Mouse (Mus musculus) heart, adult 9 months (tissue): ENCODE data around the gene Cd59b.
"Not testable (repeated sequence)": the region's sequence is repeated elsewhere in the genome, so short reads cannot be mapped to it uniquely, and the experiment has no call there.

Experiments
- DNase-seq, 2 experiments: peaks; one replicate each; pipeline ENCODE4 v3.0.0; 2022; ENCODE audit warnings: low spot score in 2 of 2

The Cd59b gene

GRCm38 (mm10) chr2:104065526-104065925, 4.1 kb upstream of the Cd59b start, which contains the start of gene Gm10912:
Gm10912 (plus strand) TSS chr2:104065826.
- DNase-seq, result not testable (repeated sequence)

DNA sequence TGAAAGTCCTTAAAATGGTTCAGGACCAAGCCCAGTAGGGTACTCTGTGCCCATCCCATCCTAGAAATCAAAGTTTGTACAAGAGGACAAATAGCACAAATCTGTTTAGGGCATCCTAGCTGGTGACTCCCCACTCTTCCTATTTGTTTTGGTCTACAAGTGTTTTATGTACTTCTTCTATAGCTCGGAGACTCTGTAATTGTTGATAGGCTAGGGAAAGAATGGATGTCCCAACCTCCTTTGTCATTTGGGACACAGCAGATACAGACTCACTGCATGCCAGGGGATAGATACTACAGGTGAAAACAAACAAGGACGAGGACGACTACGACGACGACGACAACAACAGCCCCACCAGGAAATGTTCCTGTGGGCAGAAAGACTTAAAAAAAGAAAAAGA, 1.2 kb upstream of the Cd59b start, which contains the start of gene Gm10799:
Gm10799 (minus strand) TSS at position 101 of the 400 bp plus-strand sequence.
- DNase-seq, result not testable (repeated sequence)

GRCm38 (mm10) chr2:104078285-104078684, 8.6 kb downstream of the Cd59b start:
- DNase-seq, result not testable (repeated sequence)

- DNase-seq, result not testable (repeated sequence)
These were observed 11.9 kb downstream of the Cd59b start for GRCm38 (mm10) chr2:104081436-104082050.

DNA sequence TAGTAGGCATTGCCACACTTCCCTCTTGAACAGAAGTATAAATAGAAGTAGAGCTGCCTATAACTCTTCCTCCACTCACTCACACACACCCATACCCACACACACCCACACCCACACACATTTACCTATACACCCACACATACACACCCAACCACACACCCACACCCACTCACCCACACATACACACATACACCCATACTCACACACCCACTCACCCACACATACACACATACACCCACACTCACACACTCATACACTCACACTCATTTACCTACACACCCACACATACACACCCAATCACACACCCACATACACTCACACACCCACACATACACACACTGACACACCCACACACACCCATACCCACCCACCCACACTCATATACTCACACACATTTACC, 12.8 kb downstream of the Cd59b start:
- DNase-seq, result no peak

GRCm38 (mm10) chr2:104084027-104084426, 14.4 kb downstream of the Cd59b start:
- not testable (repeated sequence) for DNase-seq

GRCm38 (mm10) chr2:104087562-104087961, 17.9 kb downstream of the Cd59b start:
- DNase-seq, result not testable (repeated sequence)

DNA sequence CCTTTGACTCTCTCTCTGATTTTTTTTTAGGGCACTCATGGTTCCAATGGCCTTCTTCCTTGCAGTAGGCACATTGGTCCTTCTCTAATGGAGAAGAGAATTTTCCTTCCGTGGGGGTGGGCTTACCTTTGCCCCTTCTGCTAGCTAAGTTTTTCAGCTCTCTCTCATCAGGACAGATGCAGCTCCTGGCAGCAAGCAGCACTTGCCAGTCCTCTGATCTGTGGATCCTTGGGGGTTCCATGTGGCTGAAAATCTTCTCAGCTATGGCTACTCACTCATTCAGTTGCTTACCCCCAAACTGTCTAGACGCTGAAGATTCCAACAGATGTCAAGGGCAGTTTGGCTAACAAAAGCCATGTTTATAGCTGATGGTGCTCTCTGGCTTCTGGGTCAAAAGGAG, 23.7 kb downstream of the Cd59b start:
- no peak for DNase-seq

GRCm38 (mm10) chr2:104095741-104096213, 26.1 kb downstream of the Cd59b start, which contains the start of gene Cd59a:
Cd59a (plus strand) TSS chr2:104095801.
- peak; percentile 87 to 91 for DNase-seq

DNA sequence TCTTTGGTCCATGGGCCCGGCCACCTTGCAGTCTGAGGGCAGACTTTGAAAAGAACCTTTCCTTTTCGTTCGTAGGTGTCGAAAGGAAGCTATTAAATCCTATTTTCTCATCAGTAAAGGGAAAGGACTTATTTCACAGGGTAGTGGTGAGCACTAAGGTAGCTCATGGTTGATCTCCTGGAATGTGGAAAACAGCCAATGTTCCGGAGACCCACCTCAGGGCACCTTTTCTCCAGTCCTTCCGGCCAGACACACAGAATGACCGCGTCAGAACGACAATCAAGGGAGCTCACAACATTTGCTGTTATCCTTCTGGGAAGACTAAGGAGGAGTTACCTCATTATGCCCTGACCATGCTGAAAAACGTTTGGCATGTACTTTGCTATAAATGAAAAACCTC, 26.6 kb downstream of the Cd59b start:
- no peak for DNase-seq

- not testable (repeated sequence) for DNase-seq
These were observed 27.1 kb downstream of the Cd59b start for GRCm38 (mm10) chr2:104096796-104097195.

DNA sequence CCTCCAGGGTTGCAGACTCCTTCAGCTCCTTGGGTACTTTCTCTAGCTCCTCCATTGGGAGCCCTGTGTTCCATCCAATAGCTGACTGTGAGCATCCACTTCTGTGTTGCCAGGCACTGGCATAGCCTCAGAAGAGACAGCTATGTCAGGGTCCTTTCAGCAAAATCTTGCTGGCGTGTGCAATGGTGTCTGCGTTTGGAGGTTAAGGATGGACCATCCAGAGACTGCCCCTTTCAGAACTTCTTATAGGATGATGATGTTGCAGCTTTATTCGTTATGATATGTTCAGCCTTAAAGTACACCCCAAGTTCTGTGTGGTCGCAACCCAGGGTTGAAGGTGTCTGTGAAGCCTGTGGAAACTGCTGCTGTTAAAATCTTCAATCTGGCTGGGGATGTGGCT, 27.7 kb downstream of the Cd59b start:
- not testable (repeated sequence) for DNase-seq

DNA sequence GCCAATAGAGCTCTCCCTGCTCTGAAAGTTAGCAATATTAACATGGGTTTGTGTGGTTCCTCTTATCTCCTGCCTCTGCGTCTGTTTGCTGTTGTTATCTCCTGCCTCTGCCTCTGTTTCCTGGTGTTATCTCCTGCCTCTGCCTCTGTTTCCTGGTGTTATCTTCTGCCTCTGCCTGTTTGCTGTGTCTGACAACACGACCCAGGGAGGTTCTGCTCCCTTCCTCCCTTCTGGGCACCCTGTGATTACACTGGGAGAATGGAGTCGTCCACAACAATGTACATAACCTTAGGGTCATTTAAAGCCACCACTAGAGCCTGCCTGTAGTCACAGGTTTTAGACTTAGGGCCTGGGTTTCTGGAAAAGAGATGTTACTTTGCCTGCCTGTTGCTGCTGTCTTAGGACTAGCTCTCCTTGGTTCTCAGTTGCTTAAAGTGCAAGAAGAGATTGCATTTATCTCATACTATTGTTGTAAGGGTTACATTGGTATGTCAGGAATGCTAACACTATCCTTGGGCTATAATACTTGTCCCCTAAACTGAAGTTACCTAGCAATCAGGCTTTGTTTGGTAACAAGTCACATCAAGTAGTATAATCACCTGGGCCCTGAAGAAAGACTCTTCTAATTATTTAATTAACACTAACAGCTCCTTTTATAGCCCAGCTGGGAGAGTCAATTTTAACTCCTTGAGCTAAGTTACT, 29.0 kb downstream of the Cd59b start:
- DNase-seq, result no peak

DNA sequence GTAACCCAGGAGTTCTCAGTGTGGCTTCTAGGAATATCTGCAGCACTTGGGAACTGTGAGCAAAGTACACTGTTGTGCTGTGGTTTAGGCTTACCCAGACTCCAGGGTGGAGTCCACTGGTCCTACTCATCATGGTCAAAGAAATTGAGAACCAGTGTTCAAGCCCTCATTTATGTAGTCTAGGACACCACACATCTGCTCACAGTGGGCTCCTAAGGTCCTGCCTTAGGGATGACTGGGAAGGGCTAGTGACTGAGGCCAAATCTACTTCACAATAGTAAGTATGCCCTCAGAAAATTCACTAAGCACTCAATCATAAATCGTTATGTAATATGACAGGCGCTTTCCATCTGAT, 29.6 kb downstream of the Cd59b start:
- no peak for DNase-seq

DNA sequence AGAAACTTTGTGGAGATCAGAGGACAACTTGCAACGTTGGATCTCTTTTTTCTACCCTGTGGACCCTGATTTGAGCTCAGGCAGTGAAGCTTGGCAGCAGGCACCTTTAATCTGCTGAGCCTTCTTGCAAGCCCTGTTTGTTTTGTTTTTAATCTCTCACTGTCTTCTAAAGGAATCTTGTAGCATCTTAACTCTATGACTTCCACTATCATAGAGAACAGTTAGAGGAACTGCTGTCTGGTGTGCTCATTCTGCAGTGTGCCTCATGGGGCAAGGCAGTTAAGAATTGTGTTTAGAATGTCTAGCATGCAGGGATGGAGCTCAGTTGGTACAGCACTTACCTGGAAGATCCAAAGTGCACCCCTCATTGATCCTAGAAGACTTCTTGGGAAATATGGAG, 30.3 kb downstream of the Cd59b start:
- DNase-seq, result no peak

DNA sequence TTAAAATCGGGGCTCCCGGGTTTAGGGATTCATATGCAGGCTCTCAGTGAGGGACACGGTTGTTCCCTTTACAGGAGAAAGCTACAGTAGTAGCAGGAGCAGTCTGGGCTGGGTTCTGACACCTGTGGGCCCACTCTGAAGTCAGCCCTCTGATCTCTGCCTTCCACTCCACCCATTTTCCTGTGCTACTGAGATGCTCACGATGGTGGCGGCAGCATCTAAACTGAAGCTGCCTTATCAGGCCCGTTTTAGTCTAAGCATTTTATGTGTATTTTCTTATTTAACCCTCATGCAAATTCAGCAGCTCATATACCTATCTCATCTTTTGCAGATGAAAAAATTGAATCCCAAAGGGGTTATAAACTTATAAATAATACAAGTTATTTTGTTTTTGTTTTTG, 35.2 kb downstream of the Cd59b start:
- DNase-seq, result no peak

DNA sequence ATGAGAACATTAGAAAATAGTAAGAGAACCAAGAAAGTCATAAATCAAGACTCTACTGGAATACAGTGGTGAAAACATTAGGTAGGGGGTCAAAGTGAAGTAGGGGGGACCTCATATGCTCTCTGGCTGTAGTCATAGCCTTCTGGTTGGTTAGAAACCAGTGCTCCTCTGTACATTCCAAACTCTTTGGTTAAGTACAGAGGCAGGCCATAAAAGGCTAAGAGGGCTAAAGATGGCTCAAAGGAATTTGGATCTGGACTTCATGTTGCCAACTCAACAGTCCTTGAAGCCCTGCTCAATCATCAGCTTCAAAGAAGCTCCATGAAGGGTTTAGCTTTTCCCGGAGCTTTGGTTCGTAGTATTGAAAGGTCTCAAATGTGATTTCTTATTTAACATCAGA, 39.4 kb downstream of the Cd59b start:
- not testable (repeated sequence) for DNase-seq

- DNase-seq, result no peak
These were observed 39.9 kb downstream of the Cd59b start for GRCm38 (mm10) chr2:104109528-104109927.

DNA sequence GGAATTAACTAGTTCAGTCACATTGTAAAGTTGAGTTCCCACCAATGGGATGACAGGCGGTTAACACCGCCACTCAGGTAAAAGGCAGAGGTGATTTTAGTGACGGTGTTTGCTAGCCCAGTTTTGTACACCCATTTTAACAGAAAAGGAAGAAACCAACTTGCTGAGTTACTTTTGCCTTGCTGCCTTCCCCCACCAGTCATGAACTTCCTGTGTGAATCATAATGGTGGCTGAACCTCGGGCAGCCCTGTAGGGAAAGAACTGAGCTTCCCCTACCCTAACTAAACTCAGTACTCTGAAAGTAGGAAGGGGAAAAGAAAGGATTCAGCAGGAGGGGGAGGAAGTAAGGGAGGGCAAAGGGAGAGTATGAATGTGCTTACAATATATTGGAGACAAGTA, 40.4 kb downstream of the Cd59b start:
- no peak for DNase-seq

DNA sequence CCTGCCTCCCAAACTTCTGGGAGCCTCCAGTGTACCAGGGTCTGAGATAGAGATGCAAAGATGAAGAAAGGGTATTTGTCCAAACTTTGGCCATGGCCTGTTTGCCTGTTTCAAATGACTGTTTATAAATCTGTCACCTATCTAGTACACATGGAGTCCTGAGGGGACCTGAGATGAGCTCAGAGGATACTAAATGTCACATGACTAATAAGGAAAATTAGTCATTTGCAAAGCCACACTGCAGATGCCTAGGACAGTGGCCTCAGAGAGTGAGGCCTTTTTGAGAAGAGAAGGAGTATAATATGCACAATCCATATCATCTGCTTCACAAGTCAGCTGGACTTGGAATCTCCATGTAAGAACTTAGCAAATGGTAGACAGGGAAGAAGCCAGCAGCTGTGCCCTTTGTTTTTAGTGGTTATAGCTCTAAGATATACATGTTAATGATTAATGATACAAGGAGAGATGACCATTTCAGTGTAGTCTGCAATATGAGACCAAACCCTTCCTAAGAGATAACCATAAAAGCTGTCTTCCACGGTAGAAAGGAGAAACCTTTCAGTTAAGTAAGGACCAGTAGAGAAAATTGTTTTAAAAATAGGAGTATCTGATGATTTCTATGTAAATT, 41.6 kb downstream of the Cd59b start:
- DNase-seq, result not testable (repeated sequence)

DNA sequence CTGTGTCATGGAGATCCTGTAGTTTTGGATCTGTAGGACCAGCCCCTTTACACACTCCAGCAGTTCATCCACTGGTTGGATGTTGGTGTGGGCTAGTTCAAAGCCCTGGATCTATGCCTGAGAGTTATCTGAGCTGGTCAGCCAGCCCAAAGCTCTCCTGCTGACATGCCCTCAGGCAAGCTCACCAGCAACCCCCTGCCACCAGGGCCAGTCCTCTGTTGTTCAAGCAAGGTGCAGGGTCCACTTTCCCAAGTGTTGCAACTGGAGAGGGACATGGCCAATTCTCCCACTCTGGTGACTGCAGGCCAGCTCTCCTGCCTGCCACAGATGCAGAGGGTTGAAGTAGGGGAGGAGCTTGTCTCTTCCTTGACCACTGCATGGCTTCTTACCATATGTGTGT, 43.9 kb downstream of the Cd59b start:
- not testable (repeated sequence) for DNase-seq

DNA sequence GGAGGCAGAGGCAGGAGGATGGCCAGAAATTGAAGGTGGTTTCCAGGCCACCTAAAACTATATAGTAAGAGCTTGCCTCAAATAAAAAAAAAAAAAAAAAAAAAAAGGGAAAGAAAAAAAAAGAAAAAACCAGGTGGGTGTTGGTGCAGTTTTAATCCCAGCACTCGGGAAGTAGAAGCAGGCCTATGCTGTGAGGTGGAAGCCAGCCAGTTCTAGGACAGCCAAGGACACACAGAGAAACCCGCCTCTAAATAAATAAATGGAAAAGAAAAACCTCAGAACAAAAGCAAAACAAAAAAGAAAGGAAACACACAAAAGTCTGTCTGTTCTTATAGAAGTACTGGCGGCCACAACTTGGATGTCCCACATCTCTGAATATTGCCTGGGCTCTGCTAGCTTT, 45.2 kb downstream of the Cd59b start:
- DNase-seq, result no peak

DNA sequence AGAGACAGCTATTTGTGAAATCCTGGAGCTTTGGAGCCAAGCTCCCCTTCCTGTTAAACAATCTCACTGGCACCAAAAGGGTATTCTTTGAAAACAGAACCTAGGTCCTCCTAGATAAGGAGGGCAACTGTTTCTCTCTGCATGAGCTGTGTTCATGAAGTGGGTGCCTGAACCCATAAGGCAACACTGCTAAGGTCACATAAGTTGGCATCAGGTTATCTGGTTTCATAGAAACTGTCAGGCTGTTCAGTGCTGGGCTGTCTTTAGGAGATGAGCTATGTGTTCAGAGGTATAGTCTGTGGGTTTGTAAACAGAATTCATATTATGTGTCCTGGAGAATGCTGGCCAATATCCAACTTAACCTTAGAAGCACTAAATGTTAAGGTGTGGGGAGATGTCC, 47.5 kb downstream of the Cd59b start:
- not testable (repeated sequence) for DNase-seq
